Mouse (Mus musculus): ENCODE measurements around the gene Tesc. TPM values are rescaled to one million over a fixed set of nuclear protein-coding genes. Genes with fewer than 3 reads are reported as not detected.

Gene Tesc
- polyA plus RNA-seq, 1 experiment from 2014 or later = 9.8 TPM

- H3K36me3 ChIP-seq (ENCODE audit: control insufficient read depth, insufficient read depth) = no peaks in the 10 kb centered on the region
- peaks cover 20% of the 10 kb centered on the region for H3K27me3 ChIP-seq (ENCODE audit: control insufficient read depth, insufficient read depth, low read length)
- 45% methylated on average over 3 of the region's 3 CpGs for WGBS
- peaks cover 14% of the 10 kb centered on the region for H3K4me1 ChIP-seq (ENCODE audit: control insufficient read depth, insufficient read depth, low read length)
- no peaks in the 10 kb centered on the region for H3K9me3 ChIP-seq (replicated peaks; ENCODE audit: control insufficient read depth, low read length)
- no peak for ATAC-seq (replicated peaks; ENCODE audit: extremely low read depth, insufficient read depth, low FRiP score)
- no peak overlapping the region for H3K4me2 ChIP-seq (ENCODE audit: low read depth, low read length)
- H3K27ac ChIP-seq (ENCODE audit: low read length) = no peak overlapping the region
- H3K9ac ChIP-seq (ENCODE audit: low read length) = no peak overlapping the region
- H3K4me3 ChIP-seq (ENCODE audit: low read length) = no peak overlapping the region
Observed at GRCm38 (mm10) chr5:118023053-118023452, 4.5 kb upstream of the Tesc start.

GRCm38 (mm10) chr5:118025880-118026279, 1.7 kb upstream of the Tesc start:
- Histone ChIP-seq H3K4me2 (ENCODE audit: low read depth, low read length) (no peak overlapping the region), H3K9me3 (replicated peaks; ENCODE audit: control insufficient read depth, low read length) (no peaks in the 10 kb centered on the region), H3K4me1 (ENCODE audit: control insufficient read depth, insufficient read depth, low read length) (peaks cover 27% of the 10 kb centered on the region), H3K4me3 (ENCODE audit: low read length) (no peak overlapping the region), H3K9ac (ENCODE audit: low read length) (no peak overlapping the region), H3K36me3 (ENCODE audit: control insufficient read depth, insufficient read depth) (no peaks in the 10 kb centered on the region), H3K27ac (ENCODE audit: low read length) (no peak overlapping the region), H3K27me3 (ENCODE audit: control insufficient read depth, insufficient read depth, low read length) (peaks cover 29% of the 10 kb centered on the region)
- WGBS = 13% methylated on average over 12 of the region's 12 CpGs
- ATAC-seq (replicated peaks; ENCODE audit: extremely low read depth, insufficient read depth, low FRiP score) = no peak

- ATAC-seq (replicated peaks; ENCODE audit: extremely low read depth, insufficient read depth, low FRiP score) = no peak
Observed at GRCm38 (mm10) chr5:118026343-118026742, 1.2 kb upstream of the Tesc start.

DNA sequence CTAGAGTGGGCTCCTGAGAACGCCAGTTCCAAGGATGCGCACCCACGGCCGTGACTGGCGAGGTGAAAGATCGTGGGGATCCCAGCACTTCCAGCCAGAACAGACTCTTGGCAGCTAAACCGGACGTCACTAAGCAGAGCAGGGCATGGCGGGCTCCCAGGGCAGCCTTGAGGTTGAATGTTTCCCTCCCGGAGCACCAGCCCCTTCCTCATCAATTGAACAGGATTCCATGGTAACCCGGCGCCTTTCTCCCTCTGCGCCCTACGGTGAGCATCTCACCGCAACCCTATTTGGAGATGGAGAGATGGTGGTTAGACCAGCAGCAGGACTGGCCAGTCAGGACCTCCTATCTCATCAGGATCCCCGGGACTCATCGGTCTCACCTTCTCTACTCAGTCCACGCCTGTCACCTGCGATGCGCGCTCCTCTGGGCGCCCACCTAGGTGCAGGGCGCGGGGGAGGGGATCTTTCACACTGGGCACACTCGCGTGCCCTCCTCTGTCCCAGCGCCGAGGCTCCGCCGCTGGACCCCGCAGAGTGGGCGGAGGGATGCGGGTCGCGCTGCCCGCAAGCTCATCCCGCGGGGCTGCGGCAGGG, 344 bp upstream of the Tesc start:
- no peaks in the 10 kb centered on the region for H3K36me3 ChIP-seq (ENCODE audit: control insufficient read depth, insufficient read depth)
- H3K9ac ChIP-seq (ENCODE audit: low read length) = peak overlapping the region; percentile 73
- no peak overlapping the region for H3K27ac ChIP-seq (ENCODE audit: low read length)
- H3K27me3 ChIP-seq (ENCODE audit: control insufficient read depth, insufficient read depth, low read length) = peaks cover 29% of the 10 kb centered on the region
- H3K9me3 ChIP-seq (replicated peaks; ENCODE audit: control insufficient read depth, low read length) = no peaks in the 10 kb centered on the region
- WGBS = 2% methylated on average over 38 of the region's 39 CpGs
- peak overlapping the region; percentile 77 for H3K4me3 ChIP-seq (ENCODE audit: low read length)
- H3K4me1 ChIP-seq (ENCODE audit: control insufficient read depth, insufficient read depth, low read length) = peaks cover 27% of the 10 kb centered on the region
- no peak for ATAC-seq (replicated peaks; ENCODE audit: extremely low read depth, insufficient read depth, low FRiP score)
- H3K4me2 ChIP-seq (ENCODE audit: low read depth, low read length) = peak overlapping the region; percentile 100

More at GRCm38 (mm10) chr5:118026343-118026742, 1.2 kb upstream of the Tesc start:
- Histone ChIP-seq H3K36me3 (ENCODE audit: control insufficient read depth, insufficient read depth) (no peaks in the 10 kb centered on the region), H3K4me2 (ENCODE audit: low read depth, low read length) (peak overlapping the region; percentile 100), H3K4me1 (ENCODE audit: control insufficient read depth, insufficient read depth, low read length) (peaks cover 27% of the 10 kb centered on the region), H3K27me3 (ENCODE audit: control insufficient read depth, insufficient read depth, low read length) (peaks cover 29% of the 10 kb centered on the region), H3K9ac (ENCODE audit: low read length) (no peak overlapping the region; the same call in 1 of the 2 replicates), H3K27ac (ENCODE audit: low read length) (no peak overlapping the region), H3K9me3 (replicated peaks; ENCODE audit: control insufficient read depth, low read length) (no peaks in the 10 kb centered on the region), H3K4me3 (ENCODE audit: low read length) (peak overlapping the region; percentile 77)
- WGBS = 3% methylated on average over 13 of the region's 13 CpGs

- H3K36me3 ChIP-seq (ENCODE audit: control insufficient read depth, insufficient read depth) = no peaks in the 10 kb centered on the region
- H3K27ac ChIP-seq (ENCODE audit: low read length) = no peak overlapping the region
- peaks cover 29% of the 10 kb centered on the region for H3K27me3 ChIP-seq (ENCODE audit: control insufficient read depth, insufficient read depth, low read length)
- H3K9me3 ChIP-seq (replicated peaks; ENCODE audit: control insufficient read depth, low read length) = no peaks in the 10 kb centered on the region
- peak overlapping the region; percentile 77 for H3K4me3 ChIP-seq (ENCODE audit: low read length)
- H3K4me1 ChIP-seq (ENCODE audit: control insufficient read depth, insufficient read depth, low read length) = peaks cover 27% of the 10 kb centered on the region
- peak overlapping the region; percentile 100 for H3K4me2 ChIP-seq (ENCODE audit: low read depth, low read length)
- ATAC-seq (replicated peaks; ENCODE audit: extremely low read depth, insufficient read depth, low FRiP score) = peak; percentile 14; the same call in 1 of the 2 replicates
- WGBS = 1% methylated on average over 75 of the region's 79 CpGs
- H3K9ac ChIP-seq (ENCODE audit: low read length) = peak overlapping the region; percentile 73
Observed at GRCm38 (mm10) chr5:118028191-118029034, 870 bp downstream of the Tesc start.

DNA sequence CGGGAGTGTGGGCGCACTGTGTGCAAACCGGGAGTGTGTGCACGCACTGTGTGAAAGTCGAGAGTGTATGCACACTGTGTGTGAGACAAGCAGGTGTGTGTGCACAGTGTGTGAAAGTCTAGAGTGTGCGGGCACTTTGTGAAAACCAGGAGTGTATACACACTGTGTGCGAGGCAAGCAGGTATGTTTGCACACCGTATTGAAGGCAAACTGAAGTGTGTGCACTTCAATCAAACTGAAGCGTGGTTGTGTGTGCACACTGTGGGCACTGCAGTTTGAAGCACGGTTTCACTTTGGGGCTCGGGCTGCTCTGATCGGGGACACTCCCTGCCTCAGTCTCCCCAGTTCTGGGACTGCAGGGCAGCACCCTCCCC, 1.5 kb downstream of the Tesc start:
- H3K9me3 ChIP-seq (replicated peaks; ENCODE audit: control insufficient read depth, low read length) = no peaks in the 10 kb centered on the region
- ATAC-seq (replicated peaks; ENCODE audit: extremely low read depth, insufficient read depth, low FRiP score) = 0 out of 2 replicates have a peak, but pooled peaks have one; percentile 3
- H3K4me3 ChIP-seq (ENCODE audit: low read length) = peak overlapping the region; percentile 77
- H3K27ac ChIP-seq (ENCODE audit: low read length) = no peak overlapping the region
- H3K4me2 ChIP-seq (ENCODE audit: low read depth, low read length) = peak overlapping the region; percentile 100
- WGBS = 5% methylated on average over 12 of the region's 12 CpGs
- H3K27me3 ChIP-seq (ENCODE audit: control insufficient read depth, insufficient read depth, low read length) = peaks cover 29% of the 10 kb centered on the region
- peak overlapping the region; percentile 73 for H3K9ac ChIP-seq (ENCODE audit: low read length)
- H3K4me1 ChIP-seq (ENCODE audit: control insufficient read depth, insufficient read depth, low read length) = peaks cover 27% of the 10 kb centered on the region
- H3K36me3 ChIP-seq (ENCODE audit: control insufficient read depth, insufficient read depth) = no peaks in the 10 kb centered on the region

DNA sequence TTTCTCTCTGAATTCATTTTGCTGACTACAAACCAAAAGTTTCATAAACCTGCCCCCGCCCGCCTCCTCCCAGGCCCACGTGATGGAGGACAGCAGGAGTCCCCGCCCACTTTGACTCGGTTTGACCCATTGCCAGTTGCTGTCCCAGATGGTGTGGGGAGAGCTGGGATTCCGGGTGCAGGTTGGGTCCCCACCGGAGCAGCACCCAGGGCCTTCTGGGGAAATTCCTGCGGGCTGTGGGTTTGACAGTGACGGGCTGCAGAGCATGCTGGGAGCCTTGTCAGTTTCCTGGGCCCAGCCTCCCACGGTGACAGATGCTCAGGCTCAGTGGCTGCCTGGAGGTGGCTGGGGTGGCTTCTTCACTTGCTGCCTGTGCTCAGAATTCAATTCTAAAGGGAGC, 1.9 kb downstream of the Tesc start:
- 4% methylated on average over 10 of the region's 10 CpGs for WGBS
- Histone ChIP-seq H3K36me3 (ENCODE audit: control insufficient read depth, insufficient read depth) (no peaks in the 10 kb centered on the region), H3K4me1 (ENCODE audit: control insufficient read depth, insufficient read depth, low read length) (peaks cover 27% of the 10 kb centered on the region), H3K27me3 (ENCODE audit: control insufficient read depth, insufficient read depth, low read length) (peaks cover 29% of the 10 kb centered on the region), H3K4me3 (ENCODE audit: low read length) (peak overlapping the region; percentile 77), H3K27ac (ENCODE audit: low read length) (no peak overlapping the region), H3K9ac (ENCODE audit: low read length) (no peak overlapping the region), H3K9me3 (replicated peaks; ENCODE audit: control insufficient read depth, low read length) (no peaks in the 10 kb centered on the region), H3K4me2 (ENCODE audit: low read depth, low read length) (peak overlapping the region; percentile 100)
- peak; percentile 28; the same call in 1 of the 2 replicates for ATAC-seq (replicated peaks; ENCODE audit: extremely low read depth, insufficient read depth, low FRiP score)

DNA sequence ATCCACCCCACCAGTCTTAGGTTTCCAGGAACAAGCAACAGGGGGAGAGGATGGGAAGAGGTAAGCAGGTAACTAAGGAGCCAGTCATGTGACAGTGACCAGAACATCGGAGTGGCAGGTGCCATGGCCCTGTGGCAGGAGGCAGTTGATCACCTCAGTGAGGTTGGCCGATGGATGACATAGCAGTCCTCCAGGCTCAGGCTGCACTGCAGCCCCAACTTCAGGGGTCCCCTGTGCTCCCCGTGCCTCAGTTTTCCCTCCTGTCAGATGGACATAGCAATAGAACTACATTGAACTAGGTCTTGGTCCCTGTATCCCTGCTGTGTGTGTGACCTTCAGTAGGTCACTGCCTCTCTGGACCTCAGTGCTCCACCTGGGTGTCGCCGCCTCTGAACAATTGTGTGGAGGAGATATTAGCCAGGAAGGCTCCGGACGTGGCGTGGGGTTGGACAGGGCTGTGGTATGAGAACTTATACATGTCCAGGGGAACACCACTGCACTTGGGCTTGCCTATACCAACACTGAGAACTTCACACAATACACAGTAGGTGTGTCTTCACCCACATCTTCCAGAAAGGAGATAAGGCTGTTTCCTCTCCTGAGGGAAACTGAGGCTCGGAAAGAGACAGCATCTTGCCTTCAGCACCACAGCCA, 2.6 kb downstream of the Tesc start:
- H3K27me3 ChIP-seq (ENCODE audit: control insufficient read depth, insufficient read depth, low read length) = peaks cover 29% of the 10 kb centered on the region
- no peak overlapping the region for H3K27ac ChIP-seq (ENCODE audit: low read length)
- H3K9ac ChIP-seq (ENCODE audit: low read length) = no peak overlapping the region
- peaks cover 27% of the 10 kb centered on the region for H3K4me1 ChIP-seq (ENCODE audit: control insufficient read depth, insufficient read depth, low read length)
- H3K36me3 ChIP-seq (ENCODE audit: control insufficient read depth, insufficient read depth) = no peaks in the 10 kb centered on the region
- H3K9me3 ChIP-seq (replicated peaks; ENCODE audit: control insufficient read depth, low read length) = peaks cover 2% of the 10 kb centered on the region
- no peak overlapping the region for H3K4me2 ChIP-seq (ENCODE audit: low read depth, low read length)
- H3K4me3 ChIP-seq (ENCODE audit: low read length) = no peak overlapping the region
- no peak for ATAC-seq (replicated peaks; ENCODE audit: extremely low read depth, insufficient read depth, low FRiP score)
- 94% methylated on average over 9 of the region's 9 CpGs for WGBS

- no peak for ATAC-seq (replicated peaks; ENCODE audit: extremely low read depth, insufficient read depth, low FRiP score)
- peaks cover 23% of the 10 kb centered on the region for H3K27me3 ChIP-seq (ENCODE audit: control insufficient read depth, insufficient read depth, low read length)
- peaks cover 7% of the 10 kb centered on the region for H3K9me3 ChIP-seq (replicated peaks; ENCODE audit: control insufficient read depth, low read length)
- WGBS = 31% methylated on average over 5 of the region's 5 CpGs
- H3K36me3 ChIP-seq (ENCODE audit: control insufficient read depth, insufficient read depth) = no peaks in the 10 kb centered on the region
- H3K4me3 ChIP-seq (ENCODE audit: low read length) = no peak overlapping the region
- no peak overlapping the region for H3K4me2 ChIP-seq (ENCODE audit: low read depth, low read length)
- H3K9ac ChIP-seq (ENCODE audit: low read length) = no peak overlapping the region
- no peak overlapping the region for H3K27ac ChIP-seq (ENCODE audit: low read length)
- H3K4me1 ChIP-seq (ENCODE audit: control insufficient read depth, insufficient read depth, low read length) = peaks cover 27% of the 10 kb centered on the region
Observed at GRCm38 (mm10) chr5:118031059-118031458, 3.5 kb downstream of the Tesc start.
